Mouse (Mus musculus) olfactory bulb, adult 2 months (tissue): ENCODE data around the gene Kirrel.

Source experiments
- CTCF ChIP-seq: fragments of 200-500 bp; IDR thresholded peaks from 2 replicates; pipeline ENCODE4 v1.5.1; 2012; ENCODE audit warnings: low read depth, mild to moderate bottlenecking, low read length, moderate library complexity; ENCODE audit not compliant: insufficient read depth
- POLR2A ChIP-seq: fragments of 200-500 bp; IDR thresholded peaks from 2 replicates; pipeline ENCODE4 v1.6.1; 2012; ENCODE audit warnings: mild to moderate bottlenecking, low read depth, low read length, moderate library complexity; ENCODE audit not compliant: insufficient read depth

DNA sequence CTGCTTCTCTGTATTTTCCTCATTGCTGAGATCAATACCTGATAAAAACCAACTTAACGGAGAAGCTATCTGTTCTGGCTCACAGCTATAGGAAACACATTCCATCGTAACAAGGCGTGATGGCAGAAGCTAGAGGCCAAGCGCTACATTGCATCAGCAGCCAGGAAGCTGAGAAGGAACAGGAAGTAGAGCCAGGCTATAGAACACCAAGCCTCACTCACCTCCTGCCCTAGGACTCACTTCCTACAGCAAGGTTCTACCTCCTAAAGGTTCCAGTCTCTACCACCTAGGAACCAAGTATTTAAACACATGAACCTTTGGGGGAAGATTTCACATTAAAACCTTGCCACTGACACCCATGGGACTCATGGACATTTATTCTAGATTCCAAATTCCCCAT lies 49.1 kb upstream of the Kirrel start:
- TF ChIP-seq CTCF = no peak
- TF ChIP-seq POLR2A = no peak
